Mouse (Mus musculus): ENCODE measurements around the gene Pde11a. TPM values are rescaled to one million over a fixed set of nuclear protein-coding genes. Genes with fewer than 3 reads are reported as not detected.
"Not testable (repeated sequence)": the region's sequence is repeated elsewhere in the genome, so short reads cannot be mapped to it uniquely, and the experiment has no call there.

Pde11a gene
- polyA plus RNA-seq, 1 experiment from 2014 or later: 0.12 TPM

GRCm38 (mm10) chr2:75982626-75983025, 355.9 kb downstream of the Pde11a start:
- Histone ChIP-seq H3K27me3 (replicated peaks) (no peaks in the 10 kb centered on the region), H3K4me1 (0 out of 2 replicates have a peak, but pooled peaks cover 3% of the 10 kb centered on the region), H3K9me3 (replicated peaks) (no peaks in the 10 kb centered on the region), H3K36me3 (no peaks in the 10 kb centered on the region), H3K4me3 (no peak overlapping the region), H3K4me2 (no peak overlapping the region), H3K9ac (no peak overlapping the region), H3K27ac (no peak overlapping the region)
- WGBS (ENCODE audit: insufficient replicate concordance): 79% methylated on average over 4 of the region's 4 CpGs
- ATAC-seq: no peak

- not testable (repeated sequence) for H3K4me1 ChIP-seq; H3K27me3 ChIP-seq (replicated peaks); H3K9me3 ChIP-seq (replicated peaks); H3K27ac ChIP-seq; H3K36me3 ChIP-seq
- H3K4me3 ChIP-seq: peak within 1 kb of the TSS; percentile 64
- H3K4me2 ChIP-seq: peak within 1 kb of the TSS; percentile 76
- WGBS (ENCODE audit: insufficient replicate concordance): 4% methylated on average over 34 of the region's 34 CpGs
- peak within 1 kb of the TSS; percentile 59 for H3K9ac ChIP-seq
- peak; percentile 67 for ATAC-seq
Measured at GRCm38 (mm10) chr2:75981440-75982081, 357.0 kb downstream of the Pde11a start, which contains the start of gene Ttc30a1. Ttc30a1 (minus strand) TSS chr2:75981967.

- H3K27me3 ChIP-seq (replicated peaks); ATAC-seq; H3K27ac ChIP-seq; H3K36me3 ChIP-seq; H3K9ac ChIP-seq; H3K4me1 ChIP-seq; H3K9me3 ChIP-seq (replicated peaks): not testable (repeated sequence)
- Histone ChIP-seq H3K4me3 (peak overlapping the region; percentile 64), H3K4me2 (peak overlapping the region; percentile 76)
- WGBS (ENCODE audit: insufficient replicate concordance): 88% methylated on average over 13 of the region's 13 CpGs
Measured at GRCm38 (mm10) chr2:75980933-75981439, 357.6 kb downstream of the Pde11a start.

GRCm38 (mm10) chr2:75977752-75978368, 360.7 kb downstream of the Pde11a start, which contains the start of gene Ttc30a2:
Ttc30a2 (minus strand) TSS chr2:75978170.
- H3K4me2 ChIP-seq: peak within 1 kb of the TSS; percentile 32; the same call in 1 of the 2 replicates
- H3K4me3 ChIP-seq; H3K36me3 ChIP-seq; H3K27ac ChIP-seq; H3K4me1 ChIP-seq; H3K9ac ChIP-seq; H3K27me3 ChIP-seq (replicated peaks); H3K9me3 ChIP-seq (replicated peaks): not testable (repeated sequence)
- ATAC-seq: peak; percentile 48
- WGBS (ENCODE audit: insufficient replicate concordance): 24% methylated on average over 24 of the region's 24 CpGs

GRCm38 (mm10) chr2:75976070-75976469, 362.5 kb downstream of the Pde11a start:
- not testable (repeated sequence) for H3K4me2 ChIP-seq; ATAC-seq; H3K27me3 ChIP-seq (replicated peaks); H3K9ac ChIP-seq; H3K36me3 ChIP-seq; H3K27ac ChIP-seq; H3K9me3 ChIP-seq (replicated peaks); H3K4me1 ChIP-seq; H3K4me3 ChIP-seq
- 69% methylated on average over 2 of the region's 2 CpGs for WGBS (ENCODE audit: insufficient replicate concordance)

GRCm38 (mm10) chr2:75974131-75974530, 364.4 kb downstream of the Pde11a start:
- Histone ChIP-seq H3K9me3 (replicated peaks) (no peaks in the 10 kb centered on the region), H3K4me2 (no peak overlapping the region), H3K9ac (no peak overlapping the region), H3K4me1 (no peaks in the 10 kb centered on the region), H3K4me3 (no peak overlapping the region), H3K36me3 (no peaks in the 10 kb centered on the region), H3K27me3 (replicated peaks) (no peaks in the 10 kb centered on the region), H3K27ac (no peak overlapping the region)
- no peak for ATAC-seq
- 63% methylated on average over 9 of the region's 9 CpGs for WGBS (ENCODE audit: insufficient replicate concordance)

GRCm38 (mm10) chr2:75964972-75965371, 373.6 kb downstream of the Pde11a start:
- Histone ChIP-seq H3K9me3 (replicated peaks) (no peaks in the 10 kb centered on the region), H3K4me2 (peak overlapping the region; percentile 59), H3K4me3 (peak overlapping the region; percentile 30), H3K36me3 (no peaks in the 10 kb centered on the region), H3K27me3 (replicated peaks) (no peaks in the 10 kb centered on the region; the same call in 1 of the 2 replicates), H3K9ac (no peak overlapping the region), H3K4me1 (peaks cover 11% of the 10 kb centered on the region), H3K27ac (no peak overlapping the region)
- no peak for ATAC-seq
- WGBS (ENCODE audit: insufficient replicate concordance): 17% methylated on average over 5 of the region's 5 CpGs

GRCm38 (mm10) chr2:75964512-75964911, 374.1 kb downstream of the Pde11a start:
- Histone ChIP-seq H3K4me2 (peak overlapping the region; percentile 59), H3K27ac (no peak overlapping the region), H3K4me1 (peaks cover 11% of the 10 kb centered on the region), H3K27me3 (replicated peaks) (peaks cover under 1% of the 10 kb centered on the region; the same call in 1 of the 2 replicates), H3K36me3 (no peaks in the 10 kb centered on the region), H3K9me3 (replicated peaks) (no peaks in the 10 kb centered on the region), H3K4me3 (peak overlapping the region; percentile 30), H3K9ac (no peak overlapping the region)
- WGBS (ENCODE audit: insufficient replicate concordance): 13% methylated on average over 14 of the region's 14 CpGs
- no peak for ATAC-seq

GRCm38 (mm10) chr2:75964051-75964450, 374.5 kb downstream of the Pde11a start:
- peak overlapping the region; percentile 30 for H3K4me3 ChIP-seq
- no peaks in the 10 kb centered on the region for H3K9me3 ChIP-seq (replicated peaks)
- no peak overlapping the region for H3K27ac ChIP-seq
- H3K4me1 ChIP-seq: peaks cover 11% of the 10 kb centered on the region
- H3K4me2 ChIP-seq: peak overlapping the region; percentile 59
- peaks cover 5% of the 10 kb centered on the region for H3K27me3 ChIP-seq (replicated peaks)
- H3K36me3 ChIP-seq: no peaks in the 10 kb centered on the region
- WGBS (ENCODE audit: insufficient replicate concordance): 46% methylated on average over 5 of the region's 5 CpGs
- no peak overlapping the region for H3K9ac ChIP-seq
- ATAC-seq: 0 out of 2 replicates have a peak, but pooled peaks have one; percentile 27

GRCm38 (mm10) chr2:75963211-75963840, 375.2 kb downstream of the Pde11a start:
- peaks cover 11% of the 10 kb centered on the region for H3K4me1 ChIP-seq
- H3K9me3 ChIP-seq (replicated peaks): no peaks in the 10 kb centered on the region
- no peak for ATAC-seq
- H3K27me3 ChIP-seq (replicated peaks): peaks cover 6% of the 10 kb centered on the region
- WGBS (ENCODE audit: insufficient replicate concordance): 73% methylated on average over 10 of the region's 10 CpGs
- H3K4me2 ChIP-seq: no peak overlapping the region
- no peak overlapping the region for H3K9ac ChIP-seq
- H3K36me3 ChIP-seq: no peaks in the 10 kb centered on the region
- H3K27ac ChIP-seq: no peak overlapping the region
- no peak overlapping the region for H3K4me3 ChIP-seq

- H3K4me2 ChIP-seq: no peak overlapping the region
- ATAC-seq: no peak
Measured at GRCm38 (mm10) chr2:75960366-75961330, 377.9 kb downstream of the Pde11a start.

More at GRCm38 (mm10) chr2:75960366-75961330, 377.9 kb downstream of the Pde11a start:
- Histone ChIP-seq H3K36me3 (no peaks in the 10 kb centered on the region), H3K27me3 (replicated peaks) (peaks cover 6% of the 10 kb centered on the region), H3K4me1 (peaks cover 11% of the 10 kb centered on the region), H3K9ac (no peak overlapping the region), H3K9me3 (replicated peaks) (no peaks in the 10 kb centered on the region), H3K27ac (no peak overlapping the region), H3K4me3 (no peak overlapping the region)
- WGBS (ENCODE audit: insufficient replicate concordance): 54% methylated on average over 15 of the region's 15 CpGs
